Mouse (Mus musculus): ENCODE results near the gene Gm5767.
"Not testable (repeated sequence)": the region's sequence is repeated elsewhere in the genome, so short reads cannot be mapped to it uniquely, and the experiment has no call there.

Gm5767 gene

GRCm38 (mm10) chr16:8714851-8715250 is 34.3 kb downstream of the Gm5767 start:
- no peak for DNase-seq (ENCODE audit: low read depth)

GRCm38 (mm10) chr16:8715513-8716080 is 35.0 kb downstream of the Gm5767 start:
- DNase-seq (ENCODE audit: low read depth), result no peak

GRCm38 (mm10) chr16:8716300-8716699 is 35.7 kb downstream of the Gm5767 start:
- DNase-seq (ENCODE audit: low read depth), result no peak

- DNase-seq (ENCODE audit: low read depth), result no peak
Measured at GRCm38 (mm10) chr16:8717744-8718143, 37.2 kb downstream of the Gm5767 start.

- DNase-seq (ENCODE audit: low read depth), result no peak
Measured at GRCm38 (mm10) chr16:8720447-8720846, 39.9 kb downstream of the Gm5767 start.

- no peak for DNase-seq (ENCODE audit: low read depth)
Measured at GRCm38 (mm10) chr16:8724031-8724430, 43.5 kb downstream of the Gm5767 start.

- DNase-seq (ENCODE audit: low read depth), result no peak
Measured at GRCm38 (mm10) chr16:8725807-8726206, 45.2 kb downstream of the Gm5767 start.

- DNase-seq (ENCODE audit: low read depth), result no peak
Measured at GRCm38 (mm10) chr16:8728111-8728748, 47.7 kb downstream of the Gm5767 start.

- no peak for DNase-seq (ENCODE audit: low read depth)
Measured at GRCm38 (mm10) chr16:8731630-8732029, 51.1 kb downstream of the Gm5767 start.

GRCm38 (mm10) chr16:8732450-8732849 is 51.9 kb downstream of the Gm5767 start:
- not testable (repeated sequence) for DNase-seq (ENCODE audit: low read depth)

All from fibroblast of lung, adult 2 months (primary cell).